Mouse (Mus musculus) Patski (cell line): ENCODE results near the gene Rflnb. TPM values are rescaled to one million over a fixed set of nuclear protein-coding genes. Genes with fewer than 3 reads are reported as not detected.
A peak's percentile ranks its signal among the peaks of the same experiment; 100 is the strongest.
"Not testable (repeated sequence)": the region's sequence is repeated elsewhere in the genome, so short reads cannot be mapped to it uniquely, and the experiment has no call there.

Source experiments
- ATAC-seq: fragments of 100-300 bp; one replicate; pipeline ENCODE4 v1.8.0; 2021
- CTCF ChIA-PET: fragments of 350-600 bp; sonication (Branson Sonifier 250); formaldehyde crosslinking; loops from one replicate; lab custom pipeline; 2022; ENCODE audit warnings: inconsistent platforms; lab: Charles Lee
- POLR2A ChIA-PET: fragments of 350-600 bp; sonication (Branson Sonifier 250); formaldehyde crosslinking; loops from one replicate; lab custom pipeline; 2022; ENCODE audit warnings: antibody characterized with exemption, inconsistent platforms; lab: Charles Lee
- DNase-seq: peaks from one replicate; pipeline ENCODE4 v3.0.0-alpha.2; 2011; ENCODE audit warnings: low read depth, low spot score
- H3K27me3 ChIP-seq: fragments of 371-371 bp; one replicate; pipeline ENCODE4 v1.5.1; 2021
- CTCF ChIP-seq: fragments of 100-300 bp; IDR thresholded peaks from one replicate; pipeline ENCODE4 v1.5.1; 2021
- in situ Hi-C: fragments of 300-500 bp; cut with MboI; formaldehyde crosslinking; loops from 3 replicates; pipeline ENCODE4 v1.11.1; 2018; ENCODE audit warnings: low pct_unique_long_range_greater_than_20kb, mixed read lengths
- polyA plus RNA-seq: library from polyadenylated mRNA; unstranded; gene quantifications from one replicate; pipeline ENCODE4 v1.2.3, GENCODE M21; 2021

Gene Rflnb
- polyA plus RNA-seq, 1 experiment from 2014 or later, result 3.5 TPM

DNA sequence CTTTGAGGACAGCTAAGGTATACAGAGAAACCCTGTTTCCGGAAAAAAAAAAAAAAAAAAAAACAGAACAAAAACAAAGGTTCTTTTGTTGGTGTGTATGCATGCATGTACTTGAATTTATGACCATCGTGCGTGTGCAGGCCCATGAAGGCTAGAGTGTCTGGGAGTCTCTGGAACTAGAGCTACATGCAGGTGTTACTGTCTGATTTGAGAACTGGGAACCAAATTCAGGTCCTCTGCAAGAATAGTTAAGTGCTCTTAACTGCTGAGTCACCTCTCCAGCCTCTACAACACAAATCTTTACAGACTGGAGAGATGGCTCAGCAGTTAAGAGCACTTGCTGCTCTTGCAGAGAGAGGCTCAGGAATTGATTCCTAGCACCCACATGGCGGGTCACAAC lies 11.8 kb downstream of the Rflnb start:
- no peak for DNase-seq
- no peak for ATAC-seq
- ChIA-PET CTCF (no interaction called here), POLR2A (no interaction called here)
- no peak for TF ChIP-seq CTCF
- no peaks in the 10 kb centered on the region for H3K27me3 ChIP-seq
- in situ Hi-C loops, result no loop called here

DNA sequence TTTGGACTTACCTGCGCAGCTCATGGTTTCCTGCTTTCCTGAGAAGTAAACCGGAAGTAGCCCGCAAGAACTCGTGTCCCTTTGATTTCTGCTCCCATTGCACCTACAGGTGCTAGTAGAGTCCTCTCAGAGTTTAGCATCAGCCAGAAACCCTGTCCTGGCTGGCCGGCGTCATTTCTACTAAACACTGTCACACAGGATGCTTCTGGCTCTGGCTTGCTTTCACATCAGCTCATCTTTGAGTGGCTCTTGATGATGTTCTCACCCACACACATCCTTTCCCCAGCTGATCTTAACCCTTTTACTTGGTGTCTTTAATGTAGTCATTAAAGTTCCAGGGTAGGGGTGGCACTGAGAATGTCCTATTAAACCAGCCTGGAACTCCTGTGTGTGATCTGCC lies 12.3 kb downstream of the Rflnb start:
- ATAC-seq, result no peak
- DNase-seq, result no peak
- ChIA-PET CTCF (interaction anchor here (1.8 kb wide), 1 partner anchor 8 kb away, joined by 4 read pairs; no protein-coding TSS in a partner anchor), POLR2A (no interaction called here)
- no peaks in the 10 kb centered on the region for H3K27me3 ChIP-seq
- in situ Hi-C loops, result no loop called here
- TF ChIP-seq CTCF, result no peak

DNA sequence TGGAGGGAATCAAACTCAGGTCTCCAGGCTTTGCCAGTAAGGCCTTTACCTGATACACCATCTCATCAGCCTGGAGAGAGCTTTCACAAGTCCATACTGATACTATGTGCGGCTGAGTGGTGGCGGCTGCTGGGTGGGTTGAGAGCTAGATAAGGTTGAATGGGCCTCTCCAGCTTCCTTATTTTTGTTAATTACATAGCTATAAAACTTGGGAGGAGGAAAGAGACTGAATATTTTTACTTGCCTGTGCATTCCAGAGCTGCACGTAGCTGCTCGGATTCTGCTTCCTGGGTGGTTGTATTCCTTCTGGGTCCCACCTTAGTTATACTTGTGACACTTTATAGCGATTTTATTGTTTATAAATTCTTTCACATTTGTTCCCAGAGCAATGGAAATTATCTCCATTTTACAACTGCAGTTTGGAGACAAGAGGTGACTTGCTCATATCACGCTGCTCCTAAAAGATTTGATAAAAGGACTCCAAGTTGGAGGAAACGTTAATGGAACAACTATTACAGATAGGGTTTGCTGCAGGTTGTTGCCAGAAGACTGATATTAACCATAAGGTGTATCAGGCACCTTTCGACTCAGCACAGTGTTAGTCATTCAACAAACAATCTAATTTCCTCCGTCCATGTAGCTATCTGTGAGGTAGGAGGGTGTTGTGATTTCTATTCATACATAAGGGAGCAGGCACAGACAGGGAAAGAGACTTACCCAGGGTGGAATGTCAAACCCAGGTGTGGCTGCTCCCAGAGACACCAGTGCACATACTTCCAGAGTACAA lies 16.6 kb downstream of the Rflnb start:
- TF ChIP-seq CTCF, result no peak
- ChIA-PET POLR2A (no interaction called here), CTCF (interaction anchor here (1.6 kb wide), 1 partner anchor 10 kb away, joined by 4 read pairs; no protein-coding TSS in a partner anchor)
- no peak for ATAC-seq
- DNase-seq, result no peak
- in situ Hi-C loops, result no loop called here
- H3K27me3 ChIP-seq, result no peaks in the 10 kb centered on the region

DNA sequence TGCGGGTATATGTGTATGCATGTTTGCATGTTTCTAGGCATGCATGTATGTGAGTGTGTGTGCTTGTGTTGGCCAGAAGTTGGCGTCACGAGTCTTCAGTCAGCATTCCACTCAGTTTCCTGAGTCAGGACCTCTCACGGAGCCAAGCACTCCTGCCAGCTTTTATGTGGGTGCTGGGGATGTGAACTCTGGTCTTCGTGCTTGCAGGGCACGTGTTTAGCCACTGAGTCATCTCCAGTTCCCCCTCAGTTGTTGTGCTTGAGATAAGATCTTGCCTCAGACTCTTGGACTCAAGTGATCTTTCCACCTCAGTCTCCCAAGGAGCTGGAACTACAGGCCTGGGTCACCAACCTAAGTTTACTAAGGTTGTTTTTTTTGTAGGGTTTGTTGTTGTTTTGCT lies 18.5 kb downstream of the Rflnb start:
- TF ChIP-seq CTCF, result no peak
- ChIA-PET CTCF (no interaction called here), POLR2A (interaction anchor here (0.6 kb wide), 1 partner anchor 23 kb away, joined by 4 read pairs; no protein-coding TSS in a partner anchor)
- in situ Hi-C loops, result loop anchor here (10.0 kb wide), 1 partner anchor 396 kb away; the partner anchor contains the start of gene Timm22
- ATAC-seq, result no peak
- H3K27me3 ChIP-seq, result no peaks in the 10 kb centered on the region
- DNase-seq, result no peak

DNA sequence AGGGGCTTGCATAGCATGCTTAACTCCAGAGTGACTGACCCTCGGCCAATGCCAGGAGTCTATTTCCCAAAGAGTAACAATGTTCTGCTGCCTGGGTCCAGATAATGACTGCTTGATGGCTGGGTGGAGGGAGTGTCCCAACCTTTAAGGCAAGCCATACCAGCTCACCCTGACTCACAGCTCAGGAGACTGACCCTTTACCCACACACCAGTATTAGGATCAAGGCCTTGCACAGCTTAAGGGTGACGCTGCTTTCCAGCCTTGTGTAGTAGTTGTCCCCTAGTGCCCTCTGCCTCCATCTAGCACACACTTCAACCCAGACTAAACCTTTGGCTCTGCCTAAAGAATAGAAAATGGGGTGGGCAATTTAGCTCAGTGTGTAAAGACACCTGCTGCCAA lies 19.4 kb downstream of the Rflnb start:
- ATAC-seq (no peak), DNase-seq (no peak)
- ChIA-PET CTCF (no interaction called here), POLR2A (interaction anchor here (0.5 kb wide), 1 partner anchor 51 kb away, joined by 5 read pairs; no protein-coding TSS in a partner anchor)
- H3K27me3 ChIP-seq, result no peaks in the 10 kb centered on the region
- no peak for TF ChIP-seq CTCF
- in situ Hi-C loops, result loop anchor here (10.0 kb wide), 1 partner anchor 397 kb away; the partner anchor contains the start of gene Timm22

DNA sequence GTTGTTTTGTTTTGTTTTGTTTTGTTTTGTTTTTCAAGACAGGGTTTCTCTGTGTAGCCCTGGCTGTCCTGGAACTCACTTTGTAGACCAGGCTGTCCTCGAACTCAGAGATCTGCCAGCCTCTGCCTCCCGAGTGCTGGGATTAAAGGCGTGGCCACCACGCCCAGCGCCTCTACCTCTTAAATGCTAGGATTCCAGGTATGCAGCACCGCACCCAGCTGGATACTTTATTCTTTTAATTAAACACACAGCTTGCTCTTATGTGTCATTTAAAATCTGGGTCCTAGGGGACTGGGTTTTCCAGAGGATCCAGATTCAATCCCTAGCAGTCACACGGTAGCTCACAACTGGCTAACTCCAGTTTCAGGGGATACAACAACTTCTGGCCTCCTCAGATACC lies 23.3 kb downstream of the Rflnb start:
- in situ Hi-C loops, result loop anchor here (10.0 kb wide), 1 partner anchor 401 kb away; the partner anchor contains the start of gene Timm22
- POLR2A ChIA-PET, result interaction anchor here (0.6 kb wide), 1 partner anchor 33 kb away, joined by 4 read pairs; no protein-coding TSS in a partner anchor

DNA sequence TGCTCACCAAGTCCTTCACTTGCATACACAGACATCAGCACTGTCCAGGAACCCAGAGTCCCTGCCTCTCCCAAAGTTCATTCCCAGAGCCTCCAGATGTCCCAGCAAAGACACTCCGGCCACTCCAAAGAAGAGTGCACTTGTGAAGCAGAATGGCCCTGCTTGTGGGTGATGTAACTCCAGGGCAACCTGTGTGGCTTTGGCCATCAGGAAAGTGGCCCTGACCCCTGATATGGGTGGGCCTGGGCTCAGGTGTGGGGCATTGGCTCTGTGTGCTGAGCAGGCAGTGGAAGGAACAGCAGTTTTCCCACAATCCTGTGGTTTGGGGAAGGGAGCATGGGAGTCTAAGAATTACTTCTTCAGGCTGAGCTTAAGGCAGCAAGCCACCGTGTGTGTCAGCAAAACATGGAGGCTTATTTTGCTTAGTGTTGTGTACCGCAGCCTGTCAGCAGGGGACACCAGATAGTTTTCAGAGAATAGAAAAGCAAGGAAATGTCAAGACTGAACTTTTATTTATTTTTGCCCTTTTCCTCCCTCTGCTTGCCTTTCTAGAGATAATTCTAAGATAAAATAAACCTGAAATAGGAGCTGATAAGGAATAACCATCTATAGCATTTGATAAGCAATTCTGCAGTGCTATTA lies 26.2 kb downstream of the Rflnb start:
- ATAC-seq (no peak), DNase-seq (no peak)
- ChIA-PET CTCF (interaction anchor here (1.3 kb wide), 2 partner anchors 18 to 23 kb away, joined by 3 read pairs; no protein-coding TSS in a partner anchor), POLR2A (no interaction called here)
- in situ Hi-C loops, result loop anchor here (10.0 kb wide), 1 partner anchor 403 kb away; the partner anchor contains the start of gene Timm22
- H3K27me3 ChIP-seq, result peaks cover 13% of the 10 kb centered on the region
- TF ChIP-seq CTCF, result peak; percentile 36

More for the DNA sequence above, 23.3 kb downstream of the Rflnb start:
- peaks cover 13% of the 10 kb centered on the region for H3K27me3 ChIP-seq
- not testable (repeated sequence) for ATAC-seq, DNase-seq
- CTCF ChIA-PET, result interaction anchor here (1.3 kb wide), 1 partner anchor 222 kb away, joined by 3 read pairs; no protein-coding TSS in a partner anchor

DNA sequence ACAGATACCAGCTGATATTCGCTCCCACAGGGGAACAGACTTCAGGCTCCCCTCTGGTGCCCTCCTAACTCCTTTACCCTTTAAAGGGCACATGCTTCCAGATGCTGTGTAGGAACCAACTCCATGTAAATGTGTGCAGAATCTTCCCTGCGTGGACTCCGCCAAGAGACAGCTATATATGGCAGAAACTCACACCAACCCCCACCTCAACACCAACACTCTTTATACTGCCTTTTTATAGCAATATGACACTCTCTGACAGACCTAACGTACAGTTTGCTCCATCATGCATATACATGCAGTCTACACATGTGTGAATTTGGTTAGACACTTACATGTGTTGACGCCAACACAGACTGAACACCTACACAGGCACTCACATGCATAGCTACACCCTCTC lies 26.9 kb downstream of the Rflnb start:
- in situ Hi-C loops, result loop anchor here (10.0 kb wide), 1 partner anchor 404 kb away; the partner anchor contains the start of gene Timm22
- no peak for DNase-seq
- no peak for ATAC-seq
- H3K27me3 ChIP-seq, result peaks cover 13% of the 10 kb centered on the region
- ChIA-PET CTCF (interaction anchor here (1.3 to 1.6 kb wide), 3 partner anchors 11 to 23 kb away, joined by 3 to 6 read pairs (median 3); no protein-coding TSS in a partner anchor), POLR2A (interaction anchor here (0.5 kb wide), 2 partner anchors 268 to 443 kb away, joined by 3 read pairs; partner anchors contain the start of gene Ywhae)
- no peak for TF ChIP-seq CTCF

DNA sequence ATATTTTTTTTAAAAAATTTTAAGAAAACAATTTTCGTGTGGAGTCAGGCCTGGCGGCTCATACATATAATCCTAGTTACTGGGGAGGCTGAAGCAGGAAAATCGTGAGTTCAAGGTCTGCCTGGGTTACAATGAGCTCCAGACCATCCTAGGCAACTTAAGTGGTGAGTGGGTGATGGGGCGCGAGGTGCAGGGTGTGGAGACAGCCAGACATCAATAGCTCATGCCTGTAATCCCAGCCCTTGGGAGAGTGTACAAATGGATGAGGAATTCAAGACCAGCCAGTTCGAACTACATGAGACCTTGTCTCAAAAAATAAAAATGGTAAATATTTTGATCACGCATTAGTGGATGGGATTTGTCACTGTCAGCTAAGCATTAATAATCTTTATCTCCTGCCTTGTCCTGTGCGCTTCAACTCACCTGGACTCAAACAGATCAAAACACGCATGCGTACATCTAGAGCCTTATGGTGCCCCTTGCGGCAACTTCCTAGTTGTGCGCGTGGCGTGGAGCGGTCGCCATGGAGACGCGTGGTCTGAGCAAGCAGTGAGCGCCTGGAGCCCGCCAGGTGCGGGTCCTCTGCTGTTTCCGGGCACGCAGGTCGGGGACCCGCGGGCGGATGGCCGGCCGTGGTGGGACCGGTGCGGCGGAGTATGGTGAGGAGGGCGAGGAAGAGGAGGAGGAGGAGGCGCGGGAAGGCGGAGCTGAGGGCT lies 28.0 kb downstream of the Rflnb start, which contains the start of gene 1700016K19Rik:
Gene 1700016K19Rik, plus strand, starts transcription at position 473 of the 716 bp plus-strand sequence.
- TF ChIP-seq CTCF, result peak; percentile 91
- peaks cover 13% of the 10 kb centered on the region for H3K27me3 ChIP-seq
- in situ Hi-C loops, result loop anchor here (10.0 kb wide), 1 partner anchor 405 kb away; the partner anchor contains the start of gene Timm22
- peak; percentile 22 for DNase-seq
- peak; percentile 54 for ATAC-seq
- POLR2A ChIA-PET, result interaction anchor here (0.5 kb wide), 1 partner anchor 247 kb away, joined by 3 read pairs; no protein-coding TSS in a partner anchor
- CTCF ChIA-PET, result interaction anchor here (1.6 kb wide), 1 partner anchor 10 kb away, joined by 6 read pairs; no protein-coding TSS in a partner anchor
